Mouse (Mus musculus) midbrain, embryonic 14.5 days (tissue): ENCODE results near the gene Mtmr14. TPM values are rescaled to one million over a fixed set of nuclear protein-coding genes. Genes with fewer than 3 reads are reported as not detected.

Source experiments
- ATAC-seq: fragments of 200-750 bp; cut with Nextera tagmentation; 2 replicates; pipeline ENCODE4 v1.8.0; 2017; ENCODE audit warnings: moderate number of reproducible peaks, moderate library complexity; ENCODE audit not compliant: low FRiP score, low TSS enrichment
- DNase-seq: peaks from one replicate; pipeline ENCODE4 v3.0.0-alpha.2; 2015
- H3K27ac ChIP-seq: fragments of 300-500 bp; sonication (generic); replicated peaks from 2 replicates; pipeline ENCODE4 v1.5.1; 2014; ENCODE audit warnings: mild to moderate bottlenecking, low read depth, low read length, moderate library complexity
- H3K27me3 ChIP-seq: fragments of 300-500 bp; sonication (generic); 2 replicates; pipeline ENCODE4 v1.6.1; 2014; ENCODE audit warnings: low read length, control low read depth, mixed read lengths; ENCODE audit not compliant: control insufficient read depth, insufficient read depth
- H3K36me3 ChIP-seq: fragments of 300-500 bp; sonication (generic); 2 replicates; pipeline ENCODE4 v1.6.1; 2014; ENCODE audit warnings: low read length, control low read depth; ENCODE audit not compliant: control insufficient read depth, insufficient read depth
- H3K4me1 ChIP-seq: fragments of 300-500 bp; sonication (generic); 2 replicates; pipeline ENCODE4 v1.6.1; 2014; ENCODE audit warnings: mild to moderate bottlenecking, antibody characterized with exemption, low read length, control low read depth; ENCODE audit not compliant: control insufficient read depth, insufficient read depth
- H3K4me2 ChIP-seq: fragments of 300-500 bp; sonication (generic); 2 replicates; pipeline ENCODE4 v1.6.1; 2014; ENCODE audit warnings: mild to moderate bottlenecking, low read length, moderate library complexity
- H3K4me3 ChIP-seq: fragments of 300-500 bp; sonication (generic); replicated peaks from 2 replicates; pipeline ENCODE4 v1.5.1; 2014; ENCODE audit warnings: low read depth, low read length
- H3K9ac ChIP-seq: fragments of 300-500 bp; sonication (generic); replicated peaks from 2 replicates; pipeline ENCODE4 v1.6.1; 2014; ENCODE audit warnings: mild to moderate bottlenecking, low read length, moderate library complexity
- H3K9me3 ChIP-seq: fragments of 300-500 bp; sonication (generic); 2 replicates; pipeline ENCODE4 v1.6.1; 2016; ENCODE audit warnings: low read length, control low read depth, mixed read lengths; ENCODE audit not compliant: control insufficient read depth
- WGBS: fragments of 180-500 bp; shearing (Covaris S2); extraction: QIAGEN DNeasy Blood & Tissue Kit; methylation state at CpG from one replicate; pipeline ENCODE4 v1.1.7; 2014; 5-methylcytosine and 5-hydroxymethylcytosine counted together
- polyA plus RNA-seq: library from polyadenylated mRNA; unstranded; fragments of >200 nt; fragmentation: Nextera tagmentation; extraction: Ambion mirVana; gene quantifications from 2 replicates; pipeline ENCODE4 v1.2.1, GENCODE M21; 2014

The Mtmr14 gene
- polyA plus RNA-seq, 1 experiment from 2014 or later = 40.4 TPM

- H3K27ac ChIP-seq = no peak overlapping the region
- WGBS = 68% methylated on average over 5 of the region's 5 CpGs
- DNase-seq (no peak), ATAC-seq (no peak)
- H3K36me3 ChIP-seq = 0 out of 2 replicates have a peak, but pooled peaks cover 1% of the 10 kb centered on the region
- no peaks in the 10 kb centered on the region for H3K27me3 ChIP-seq
- no peak overlapping the region for H3K9ac ChIP-seq
- H3K4me1 ChIP-seq = peaks cover 10% of the 10 kb centered on the region; the same call in 1 of the 2 replicates
- no peak overlapping the region for H3K4me3 ChIP-seq
- no peak overlapping the region for H3K4me2 ChIP-seq
- no peaks in the 10 kb centered on the region for H3K9me3 ChIP-seq
Measured at GRCm38 (mm10) chr6:113235141-113235540, 2.5 kb upstream of the Mtmr14 start.

GRCm38 (mm10) chr6:113238442-113238841 lies 799 bp downstream of the Mtmr14 start:
- Histone ChIP-seq H3K27ac (no peak overlapping the region), H3K9me3 (no peaks in the 10 kb centered on the region), H3K4me2 (peak overlapping the region; percentile 91), H3K9ac (peak overlapping the region; percentile 74; the same call in 1 of the 2 replicates), H3K27me3 (no peaks in the 10 kb centered on the region), H3K4me3 (peak overlapping the region; percentile 96), H3K36me3 (peaks cover 16% of the 10 kb centered on the region), H3K4me1 (peaks cover 10% of the 10 kb centered on the region; the same call in 1 of the 2 replicates)
- no peak for ATAC-seq
- no peak for DNase-seq
- 48% methylated on average over 6 of the region's 6 CpGs for WGBS

- Histone ChIP-seq H3K9me3 (no peaks in the 10 kb centered on the region), H3K4me3 (no peak overlapping the region), H3K4me1 (peaks cover 10% of the 10 kb centered on the region; the same call in 1 of the 2 replicates), H3K27ac (no peak overlapping the region), H3K27me3 (no peaks in the 10 kb centered on the region), H3K36me3 (peaks cover 23% of the 10 kb centered on the region), H3K4me2 (no peak overlapping the region), H3K9ac (no peak overlapping the region)
- DNase-seq (no peak), ATAC-seq (no peak)
- WGBS = 89% methylated on average over 1 of the region's 1 CpGs
Measured at GRCm38 (mm10) chr6:113242753-113243152, 5.1 kb downstream of the Mtmr14 start.

GRCm38 (mm10) chr6:113245585-113245984 lies 7.9 kb downstream of the Mtmr14 start:
- no peak overlapping the region for H3K4me2 ChIP-seq
- H3K4me1 ChIP-seq = no peaks in the 10 kb centered on the region
- H3K9ac ChIP-seq = no peak overlapping the region
- H3K9me3 ChIP-seq = no peaks in the 10 kb centered on the region
- H3K4me3 ChIP-seq = no peak overlapping the region
- DNase-seq (no peak), ATAC-seq (no peak)
- H3K27me3 ChIP-seq = no peaks in the 10 kb centered on the region
- no peak overlapping the region for H3K27ac ChIP-seq
- peaks cover 36% of the 10 kb centered on the region for H3K36me3 ChIP-seq
- WGBS = 94% methylated on average over 2 of the region's 2 CpGs

- Histone ChIP-seq H3K4me3 (no peak overlapping the region), H3K9me3 (no peaks in the 10 kb centered on the region), H3K9ac (no peak overlapping the region), H3K36me3 (peaks cover 57% of the 10 kb centered on the region), H3K4me1 (no peaks in the 10 kb centered on the region), H3K4me2 (no peak overlapping the region), H3K27ac (no peak overlapping the region), H3K27me3 (no peaks in the 10 kb centered on the region)
- WGBS = 92% methylated on average over 5 of the region's 5 CpGs
- DNase-seq (no peak), ATAC-seq (no peak)
Measured at GRCm38 (mm10) chr6:113250786-113251185, 13.1 kb downstream of the Mtmr14 start.

GRCm38 (mm10) chr6:113251921-113252320 lies 14.3 kb downstream of the Mtmr14 start:
- Histone ChIP-seq H3K4me3 (no peak overlapping the region), H3K4me2 (no peak overlapping the region), H3K27ac (no peak overlapping the region), H3K4me1 (no peaks in the 10 kb centered on the region), H3K9me3 (no peaks in the 10 kb centered on the region), H3K9ac (no peak overlapping the region), H3K27me3 (no peaks in the 10 kb centered on the region), H3K36me3 (peaks cover 68% of the 10 kb centered on the region)
- ATAC-seq (no peak), DNase-seq (no peak)

- Histone ChIP-seq H3K27me3 (no peaks in the 10 kb centered on the region), H3K4me3 (no peak overlapping the region), H3K4me2 (no peak overlapping the region), H3K4me1 (no peaks in the 10 kb centered on the region), H3K9me3 (no peaks in the 10 kb centered on the region), H3K36me3 (peaks cover 80% of the 10 kb centered on the region), H3K9ac (no peak overlapping the region), H3K27ac (no peak overlapping the region)
- ATAC-seq (no peak), DNase-seq (no peak)
Measured at GRCm38 (mm10) chr6:113254899-113255298, 17.3 kb downstream of the Mtmr14 start.

GRCm38 (mm10) chr6:113261174-113261858 lies 23.7 kb downstream of the Mtmr14 start:
- H3K27me3 ChIP-seq = no peaks in the 10 kb centered on the region
- no peak overlapping the region for H3K9ac ChIP-seq
- no peaks in the 10 kb centered on the region for H3K9me3 ChIP-seq
- no peak for ATAC-seq
- peaks cover 90% of the 10 kb centered on the region for H3K36me3 ChIP-seq
- no peak overlapping the region for H3K27ac ChIP-seq
- no peak overlapping the region for H3K4me2 ChIP-seq
- WGBS = 89% methylated on average over 8 of the region's 8 CpGs
- DNase-seq = no peak
- H3K4me1 ChIP-seq = no peaks in the 10 kb centered on the region
- H3K4me3 ChIP-seq = no peak overlapping the region

GRCm38 (mm10) chr6:113263531-113263930 lies 25.9 kb downstream of the Mtmr14 start:
- peaks cover 91% of the 10 kb centered on the region for H3K36me3 ChIP-seq
- no peaks in the 10 kb centered on the region for H3K4me1 ChIP-seq
- no peaks in the 10 kb centered on the region for H3K9me3 ChIP-seq
- H3K27ac ChIP-seq = no peak overlapping the region
- no peak overlapping the region for H3K4me3 ChIP-seq
- no peak overlapping the region for H3K4me2 ChIP-seq
- H3K27me3 ChIP-seq = no peaks in the 10 kb centered on the region
- no peak for DNase-seq
- WGBS = 89% methylated on average over 6 of the region's 6 CpGs
- no peak; the same call in 1 of the 2 replicates for ATAC-seq
- no peak overlapping the region for H3K9ac ChIP-seq
